Mouse (Mus musculus): ENCODE results near the gene Adcy5. TPM values are rescaled to one million over a fixed set of nuclear protein-coding genes. Genes with fewer than 3 reads are reported as not detected.
A peak's percentile ranks its signal among the peaks of the same experiment; 100 is the strongest.

Gene Adcy5
- polyA plus RNA-seq, 1 experiment from 2014 or later: 0.42 TPM

DNA sequence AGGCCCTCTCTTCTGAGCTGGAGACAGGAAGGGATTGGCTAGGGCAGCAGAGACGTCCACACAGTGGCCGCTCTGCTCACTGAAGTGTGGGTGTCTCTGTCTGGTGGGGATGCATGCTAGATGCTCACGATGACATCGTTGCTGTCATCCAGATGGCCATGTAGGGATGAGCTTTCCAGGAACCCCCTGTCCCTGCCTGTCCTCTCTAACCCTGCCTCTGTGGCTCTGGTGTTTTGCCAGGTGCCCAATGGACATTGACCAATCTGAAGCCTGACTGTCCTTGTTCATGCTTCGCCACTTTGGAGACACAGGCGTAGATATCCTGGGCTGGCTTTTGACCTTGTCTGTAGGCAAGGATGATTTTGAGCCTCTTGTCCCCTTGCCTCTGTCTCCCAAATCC, 95.1 kb downstream of the Adcy5 start:
- no peak overlapping the region for H3K4me2 ChIP-seq (replicated peaks; ENCODE audit: low read depth, low read length)
- no peak overlapping the region for H3K9ac ChIP-seq (ENCODE audit: low read depth, low read length)
- H3K36me3 ChIP-seq (ENCODE audit: control insufficient read depth, insufficient read depth, low read length): no peaks in the 10 kb centered on the region
- no peaks in the 10 kb centered on the region for H3K27me3 ChIP-seq (ENCODE audit: control insufficient read depth, insufficient read depth, low read length)
- H3K27ac ChIP-seq (ENCODE audit: low read depth, low read length): no peak overlapping the region
- no peak for ATAC-seq (ENCODE audit: low FRiP score, low TSS enrichment)
- H3K4me1 ChIP-seq (ENCODE audit: control insufficient read depth, insufficient read depth, low read length): no peaks in the 10 kb centered on the region
- 87% methylated on average over 6 of the region's 6 CpGs for WGBS
- no peak overlapping the region for H3K4me3 ChIP-seq (ENCODE audit: low read length)
- no peaks in the 10 kb centered on the region for H3K9me3 ChIP-seq (ENCODE audit: control insufficient read depth, low read length)

DNA sequence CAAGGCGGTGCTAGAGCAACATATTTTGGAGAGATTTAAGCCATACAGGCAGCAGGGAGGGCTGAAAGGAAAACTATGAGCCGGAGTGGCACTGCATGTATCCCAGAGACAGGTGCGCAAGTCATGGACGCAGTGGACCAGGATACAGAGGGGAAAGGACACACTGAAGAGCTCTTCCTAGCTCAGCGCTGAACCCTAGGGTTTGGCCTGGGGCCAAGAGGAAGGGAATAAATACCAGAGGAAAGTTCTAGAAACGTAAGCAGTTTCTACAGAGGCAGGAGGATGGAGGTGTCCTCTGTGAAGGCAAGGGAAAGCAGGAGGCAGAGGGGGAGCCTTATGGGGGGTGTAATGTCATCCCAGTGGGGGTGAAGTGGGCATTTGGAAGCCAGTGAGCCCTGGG, 97.0 kb downstream of the Adcy5 start:
- no peak overlapping the region for H3K4me2 ChIP-seq (replicated peaks; ENCODE audit: low read depth, low read length)
- no peak overlapping the region for H3K4me3 ChIP-seq (ENCODE audit: low read length)
- H3K27me3 ChIP-seq (ENCODE audit: control insufficient read depth, insufficient read depth, low read length): no peaks in the 10 kb centered on the region
- no peak overlapping the region for H3K9ac ChIP-seq (ENCODE audit: low read depth, low read length)
- no peak overlapping the region for H3K27ac ChIP-seq (ENCODE audit: low read depth, low read length)
- H3K9me3 ChIP-seq (ENCODE audit: control insufficient read depth, low read length): no peaks in the 10 kb centered on the region
- ATAC-seq (ENCODE audit: low FRiP score, low TSS enrichment): no peak
- no peaks in the 10 kb centered on the region for H3K36me3 ChIP-seq (ENCODE audit: control insufficient read depth, insufficient read depth, low read length)
- 87% methylated on average over 6 of the region's 6 CpGs for WGBS
- no peaks in the 10 kb centered on the region for H3K4me1 ChIP-seq (ENCODE audit: control insufficient read depth, insufficient read depth, low read length)

DNA sequence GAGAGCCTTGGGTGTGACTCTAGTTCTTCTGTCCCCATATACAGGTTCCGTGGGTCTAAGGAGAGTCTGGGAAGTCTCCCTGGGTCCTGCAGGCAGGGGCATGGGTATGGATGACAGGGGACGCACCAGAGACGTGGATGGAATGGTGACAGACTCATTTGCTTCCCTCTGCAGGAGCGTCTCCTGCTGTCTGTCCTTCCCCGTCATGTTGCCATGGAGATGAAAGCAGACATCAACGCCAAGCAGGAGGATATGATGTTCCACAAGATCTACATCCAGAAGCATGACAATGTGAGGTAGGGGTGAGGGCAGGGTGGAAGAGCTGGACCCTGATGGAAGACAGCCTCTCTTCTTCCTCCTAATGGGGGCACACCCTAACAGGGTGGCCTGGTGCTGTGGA, 98.3 kb downstream of the Adcy5 start:
- Histone ChIP-seq H3K27me3 (ENCODE audit: control insufficient read depth, insufficient read depth, low read length) (no peaks in the 10 kb centered on the region), H3K9me3 (ENCODE audit: control insufficient read depth, low read length) (no peaks in the 10 kb centered on the region), H3K4me3 (ENCODE audit: low read length) (no peak overlapping the region), H3K4me2 (replicated peaks; ENCODE audit: low read depth, low read length) (no peak overlapping the region), H3K27ac (ENCODE audit: low read depth, low read length) (no peak overlapping the region), H3K36me3 (ENCODE audit: control insufficient read depth, insufficient read depth, low read length) (no peaks in the 10 kb centered on the region), H3K4me1 (ENCODE audit: control insufficient read depth, insufficient read depth, low read length) (no peaks in the 10 kb centered on the region), H3K9ac (ENCODE audit: low read depth, low read length) (no peak overlapping the region)
- WGBS: 65% methylated on average over 6 of the region's 6 CpGs
- ATAC-seq (ENCODE audit: low FRiP score, low TSS enrichment): no peak

- H3K36me3 ChIP-seq (ENCODE audit: control insufficient read depth, insufficient read depth, low read length): no peaks in the 10 kb centered on the region
- 0 out of 2 replicates have a peak, but pooled peaks have one; percentile 53 for ATAC-seq (ENCODE audit: low FRiP score, low TSS enrichment)
- no peaks in the 10 kb centered on the region for H3K9me3 ChIP-seq (ENCODE audit: control insufficient read depth, low read length)
- no peaks in the 10 kb centered on the region for H3K4me1 ChIP-seq (ENCODE audit: control insufficient read depth, insufficient read depth, low read length)
- H3K9ac ChIP-seq (ENCODE audit: low read depth, low read length): no peak overlapping the region
- H3K27me3 ChIP-seq (ENCODE audit: control insufficient read depth, insufficient read depth, low read length): no peaks in the 10 kb centered on the region
- H3K4me3 ChIP-seq (ENCODE audit: low read length): no peak overlapping the region
- no peak overlapping the region for H3K27ac ChIP-seq (ENCODE audit: low read depth, low read length)
- WGBS: 30% methylated on average over 11 of the region's 11 CpGs
- no peak overlapping the region for H3K4me2 ChIP-seq (replicated peaks; ENCODE audit: low read depth, low read length)
Measured at GRCm38 (mm10) chr16:35255981-35256380, 101.3 kb downstream of the Adcy5 start.

DNA sequence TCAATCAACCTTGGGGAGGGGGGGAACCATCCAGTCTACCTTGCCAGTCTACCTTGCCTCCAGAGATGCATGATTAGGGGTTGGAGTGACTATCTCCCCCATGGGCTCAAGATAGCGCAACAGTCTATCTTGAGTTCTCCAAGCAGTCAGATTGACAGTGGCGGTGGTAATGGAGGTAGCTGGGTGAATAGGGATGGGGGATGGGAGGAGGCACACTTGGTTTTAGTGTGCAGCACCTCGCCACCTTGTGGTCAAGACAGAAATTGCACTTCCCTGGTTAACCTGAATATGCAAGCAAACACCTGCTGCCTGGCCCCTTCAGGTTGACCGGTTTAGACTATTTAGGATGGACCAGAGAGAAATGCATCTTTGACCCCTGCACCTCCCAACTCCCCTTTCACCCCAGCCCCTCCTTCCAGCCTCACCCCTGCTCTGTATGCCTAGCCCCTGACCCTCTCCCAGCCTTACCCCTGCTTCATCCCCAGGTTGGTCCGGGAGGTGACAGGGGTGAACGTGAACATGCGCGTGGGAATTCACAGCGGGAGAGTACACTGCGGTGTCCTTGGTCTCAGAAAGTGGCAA, 115.8 kb downstream of the Adcy5 start:
- Histone ChIP-seq H3K9ac (ENCODE audit: low read depth, low read length) (no peak overlapping the region), H3K4me1 (ENCODE audit: control insufficient read depth, insufficient read depth, low read length) (no peaks in the 10 kb centered on the region), H3K36me3 (ENCODE audit: control insufficient read depth, insufficient read depth, low read length) (no peaks in the 10 kb centered on the region), H3K4me3 (ENCODE audit: low read length) (no peak overlapping the region), H3K9me3 (ENCODE audit: control insufficient read depth, low read length) (no peaks in the 10 kb centered on the region), H3K27me3 (ENCODE audit: control insufficient read depth, insufficient read depth, low read length) (0 out of 2 replicates have a peak, but pooled peaks cover 5% of the 10 kb centered on the region), H3K4me2 (replicated peaks; ENCODE audit: low read depth, low read length) (no peak overlapping the region), H3K27ac (ENCODE audit: low read depth, low read length) (no peak overlapping the region)
- 44% methylated on average over 10 of the region's 10 CpGs for WGBS
- peak; percentile 47; the same call in 1 of the 2 replicates for ATAC-seq (ENCODE audit: low FRiP score, low TSS enrichment)

DNA sequence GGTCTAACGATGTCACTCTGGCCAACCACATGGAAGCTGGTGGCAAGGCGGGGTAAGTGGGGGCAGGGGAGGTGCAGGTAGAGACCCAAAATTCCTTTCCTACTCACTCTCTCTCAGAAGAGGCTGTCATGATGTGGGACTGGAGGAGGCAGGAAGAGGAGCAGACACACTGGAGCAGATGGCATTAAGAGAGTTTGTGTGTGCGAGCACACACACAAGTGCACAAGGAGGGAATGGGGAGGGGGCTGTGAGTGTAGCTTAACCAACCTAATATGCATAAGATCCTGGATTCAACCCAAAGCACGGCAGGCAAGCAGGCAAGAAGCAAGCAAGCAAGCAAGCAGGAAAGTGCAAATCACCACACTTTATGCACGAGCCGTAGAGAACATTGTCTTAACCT, 116.3 kb downstream of the Adcy5 start:
- H3K9me3 ChIP-seq (ENCODE audit: control insufficient read depth, low read length): no peaks in the 10 kb centered on the region
- peaks cover 7% of the 10 kb centered on the region; the same call in 1 of the 2 replicates for H3K27me3 ChIP-seq (ENCODE audit: control insufficient read depth, insufficient read depth, low read length)
- no peak overlapping the region for H3K9ac ChIP-seq (ENCODE audit: low read depth, low read length)
- H3K4me2 ChIP-seq (replicated peaks; ENCODE audit: low read depth, low read length): no peak overlapping the region
- H3K4me1 ChIP-seq (ENCODE audit: control insufficient read depth, insufficient read depth, low read length): no peaks in the 10 kb centered on the region
- no peaks in the 10 kb centered on the region for H3K36me3 ChIP-seq (ENCODE audit: control insufficient read depth, insufficient read depth, low read length)
- H3K27ac ChIP-seq (ENCODE audit: low read depth, low read length): no peak overlapping the region
- WGBS: 75% methylated on average over 6 of the region's 6 CpGs
- ATAC-seq (ENCODE audit: low FRiP score, low TSS enrichment): no peak
- no peak overlapping the region for H3K4me3 ChIP-seq (ENCODE audit: low read length)

GRCm38 (mm10) chr16:35271572-35271971, 116.9 kb downstream of the Adcy5 start:
- H3K9me3 ChIP-seq (ENCODE audit: control insufficient read depth, low read length): no peaks in the 10 kb centered on the region
- no peak overlapping the region for H3K27ac ChIP-seq (ENCODE audit: low read depth, low read length)
- H3K4me2 ChIP-seq (replicated peaks; ENCODE audit: low read depth, low read length): no peak overlapping the region
- no peak overlapping the region for H3K4me3 ChIP-seq (ENCODE audit: low read length)
- H3K36me3 ChIP-seq (ENCODE audit: control insufficient read depth, insufficient read depth, low read length): no peaks in the 10 kb centered on the region
- peaks cover 9% of the 10 kb centered on the region; the same call in 1 of the 2 replicates for H3K27me3 ChIP-seq (ENCODE audit: control insufficient read depth, insufficient read depth, low read length)
- no peak overlapping the region for H3K9ac ChIP-seq (ENCODE audit: low read depth, low read length)
- WGBS: 54% methylated on average over 4 of the region's 4 CpGs
- no peaks in the 10 kb centered on the region for H3K4me1 ChIP-seq (ENCODE audit: control insufficient read depth, insufficient read depth, low read length)
- peak; percentile 18; the same call in 1 of the 2 replicates for ATAC-seq (ENCODE audit: low FRiP score, low TSS enrichment)

GRCm38 (mm10) chr16:35272417-35272816, 117.7 kb downstream of the Adcy5 start:
- Histone ChIP-seq H3K9ac (ENCODE audit: low read depth, low read length) (no peak overlapping the region), H3K4me1 (ENCODE audit: control insufficient read depth, insufficient read depth, low read length) (no peaks in the 10 kb centered on the region), H3K36me3 (ENCODE audit: control insufficient read depth, insufficient read depth, low read length) (no peaks in the 10 kb centered on the region), H3K27ac (ENCODE audit: low read depth, low read length) (no peak overlapping the region), H3K9me3 (ENCODE audit: control insufficient read depth, low read length) (no peaks in the 10 kb centered on the region), H3K4me2 (replicated peaks; ENCODE audit: low read depth, low read length) (no peak overlapping the region), H3K27me3 (ENCODE audit: control insufficient read depth, insufficient read depth, low read length) (peaks cover 9% of the 10 kb centered on the region; the same call in 1 of the 2 replicates), H3K4me3 (ENCODE audit: low read length) (no peak overlapping the region)
- no peak for ATAC-seq (ENCODE audit: low FRiP score, low TSS enrichment)
- 70% methylated on average over 4 of the region's 4 CpGs for WGBS

- H3K9me3 ChIP-seq (ENCODE audit: control insufficient read depth, low read length): no peaks in the 10 kb centered on the region
- peaks cover 4% of the 10 kb centered on the region; the same call in 1 of the 2 replicates for H3K27me3 ChIP-seq (ENCODE audit: control insufficient read depth, insufficient read depth, low read length)
- ATAC-seq (ENCODE audit: low FRiP score, low TSS enrichment): no peak
- H3K4me3 ChIP-seq (ENCODE audit: low read length): no peak overlapping the region
- WGBS: 80% methylated on average over 6 of the region's 6 CpGs
- no peak overlapping the region for H3K27ac ChIP-seq (ENCODE audit: low read depth, low read length)
- no peaks in the 10 kb centered on the region for H3K36me3 ChIP-seq (ENCODE audit: control insufficient read depth, insufficient read depth, low read length)
- H3K4me2 ChIP-seq (replicated peaks; ENCODE audit: low read depth, low read length): no peak overlapping the region
- H3K4me1 ChIP-seq (ENCODE audit: control insufficient read depth, insufficient read depth, low read length): no peaks in the 10 kb centered on the region
- no peak overlapping the region for H3K9ac ChIP-seq (ENCODE audit: low read depth, low read length)
Measured at GRCm38 (mm10) chr16:35278166-35278565, 123.5 kb downstream of the Adcy5 start.

Data from kidney, embryonic 14.5 days (tissue).